Mouse (Mus musculus) MEL (cell line): ENCODE data around the gene Cd151. TPM values are rescaled to one million over a fixed set of nuclear protein-coding genes. Genes with fewer than 3 reads are reported as not detected.

Experiments used
- DNase-seq: peaks from one replicate; pipeline ENCODE4 v3.0.0; 2011; ENCODE audit warnings: low read depth, low spot score
- H3K27ac ChIP-seq: 2 replicates; pipeline ENCODE4 v1.5.1; 2012; ENCODE audit warnings: low read depth, mild to moderate bottlenecking, control low read depth, low read length, moderate library complexity; ENCODE audit not compliant: control insufficient read depth
- H3K27me3 ChIP-seq, 2 experiments: fragments of 150-350 bp in 1 of 2; sonication (generic) in 1 of 2; 2 replicates each; pipeline ENCODE4 v1.6.1; 2012; ENCODE audit warnings: low read length in 2 of 2, mild to moderate bottlenecking in 2 of 2, improper control_type of control experiment in 1 of 2, moderate library complexity in 1 of 2; ENCODE audit not compliant: insufficient read depth in 2 of 2, control insufficient read depth in 1 of 2
- H3K36me3 ChIP-seq, 2 experiments: 2 replicates each; pipeline ENCODE4 v1.6.1; 2012 to 2014; ENCODE audit warnings: low read length in 2 of 2, improper control_type of control experiment in 1 of 2, inconsistent platforms in 1 of 2, mild to moderate bottlenecking in 1 of 2; ENCODE audit not compliant: insufficient read depth in 2 of 2, control insufficient read depth in 1 of 2
- H3K4me1 ChIP-seq, 2 experiments: fragments of 150-350 bp in 1 of 2; sonication (generic) in 1 of 2; 2 replicates each; pipeline ENCODE4 v1.6.1; 2012; ENCODE audit warnings: low read length in 2 of 2, improper control_type of control experiment in 1 of 2, mild to moderate bottlenecking in 1 of 2; ENCODE audit not compliant: insufficient read depth in 2 of 2, control insufficient read depth in 1 of 2
- H3K4me3 ChIP-seq, 2 experiments: fragments of 150-350 bp in 1 of 2; sonication (generic) in 1 of 2; 2 replicates each; pipeline ENCODE4 v1.5.1; 2012; ENCODE audit warnings: low read depth in 2 of 2, low read length in 2 of 2, mild to moderate bottlenecking in 2 of 2, moderate library complexity in 2 of 2, control low read depth in 1 of 2, improper control_type of control experiment in 1 of 2; ENCODE audit not compliant: control insufficient read depth in 1 of 2, insufficient read depth in 1 of 2
- H3K79me2 ChIP-seq: 2 replicates; pipeline ENCODE4 v1.6.1; 2012; ENCODE audit warnings: mild to moderate bottlenecking, low read length, moderate library complexity; ENCODE audit not compliant: control insufficient read depth, poor library complexity, insufficient read depth
- H3K9ac ChIP-seq: 2 replicates; pipeline ENCODE4 v1.6.1; 2012; ENCODE audit warnings: low read depth, mild to moderate bottlenecking, control low read depth, low read length, moderate library complexity; ENCODE audit not compliant: control insufficient read depth, poor library complexity, severe bottlenecking
- H3K9me3 ChIP-seq: fragments of 150-350 bp; sonication (generic); replicated peaks from 2 replicates; pipeline ENCODE4 v1.6.1; 2012; ENCODE audit warnings: mild to moderate bottlenecking, low read length, improper control_type of control experiment, moderate library complexity; ENCODE audit not compliant: insufficient read depth
- CHD1 ChIP-seq: IDR thresholded peaks from 2 replicates; pipeline ENCODE4 v1.6.1; 2012; ENCODE audit warnings: low read depth, mild to moderate bottlenecking, inconsistent platforms, low read length, improper control_type of control experiment
- CHD2 ChIP-seq: IDR thresholded peaks from 2 replicates; pipeline ENCODE4 v1.6.1; 2011; ENCODE audit warnings: low read length, improper control_type of control experiment
- E2F4 ChIP-seq: IDR thresholded peaks from 2 replicates; pipeline ENCODE4 v1.6.1; 2011; ENCODE audit warnings: low read depth, low read length, improper control_type of control experiment, borderline replicate concordance
- EP300 ChIP-seq, 2 experiments: IDR thresholded peaks; 2 replicates each; pipeline ENCODE4 v1.6.1; 2011; ENCODE audit warnings: improper control_type of control experiment in 2 of 2, low read length in 2 of 2, low read depth in 1 of 2, mild to moderate bottlenecking in 1 of 2
- GATA1 ChIP-seq: IDR thresholded peaks from 2 replicates; pipeline ENCODE4 v1.6.1; 2011; ENCODE audit warnings: low read depth, low read length, improper control_type of control experiment
- HCFC1 ChIP-seq: IDR thresholded peaks from 2 replicates; pipeline ENCODE4 v1.6.1; 2012; ENCODE audit warnings: low read depth, mild to moderate bottlenecking, inconsistent platforms, low read length, improper control_type of control experiment, moderate library complexity
- MEF2A ChIP-seq: IDR thresholded peaks from 2 replicates; pipeline ENCODE4 v1.6.1; 2014; ENCODE audit warnings: low read depth, mild to moderate bottlenecking, inconsistent platforms, low read length, improper control_type of control experiment; ENCODE audit not compliant: poor library complexity, insufficient replicate concordance, severe bottlenecking; ENCODE audit errors: extremely low read depth
- MYB ChIP-seq: IDR thresholded peaks from 2 replicates; pipeline ENCODE4 v1.6.1; 2011; ENCODE audit warnings: mild to moderate bottlenecking, low read depth, low read length, improper control_type of control experiment
- NELFE ChIP-seq: IDR thresholded peaks from 2 replicates; pipeline ENCODE4 v1.6.1; 2011; ENCODE audit warnings: low read depth, low read length, improper control_type of control experiment
- NRF1 ChIP-seq: IDR thresholded peaks from 2 replicates; pipeline ENCODE4 v1.6.1; 2014; ENCODE audit warnings: low read depth, mild to moderate bottlenecking, inconsistent platforms, low read length, improper control_type of control experiment, moderate library complexity; ENCODE audit not compliant: poor library complexity, insufficient read depth, severe bottlenecking
- RCOR1 ChIP-seq: IDR thresholded peaks from 2 replicates; pipeline ENCODE4 v1.6.1; 2012; ENCODE audit warnings: low read depth, mild to moderate bottlenecking, inconsistent platforms, low read length, improper control_type of control experiment
- SMC3 ChIP-seq: IDR thresholded peaks from 2 replicates; pipeline ENCODE4 v1.6.1; 2011; ENCODE audit warnings: low read depth, low read length, improper control_type of control experiment
- TBP ChIP-seq: IDR thresholded peaks from 2 replicates; pipeline ENCODE4 v1.8.0; 2011; ENCODE audit warnings: low read depth, low read length, improper control_type of control experiment
- TCF12 ChIP-seq: IDR thresholded peaks from 2 replicates; pipeline ENCODE4 v1.6.1; 2014; ENCODE audit warnings: low read depth, mild to moderate bottlenecking, inconsistent platforms, low read length, improper control_type of control experiment, moderate library complexity
- USF2 ChIP-seq, 2 experiments: IDR thresholded peaks; 2 replicates each; pipeline ENCODE4 v1.6.1; 2011 to 2012; ENCODE audit warnings: improper control_type of control experiment in 2 of 2, low read length in 2 of 2, borderline replicate concordance in 1 of 2, inconsistent platforms in 1 of 2, low read depth in 1 of 2, mild to moderate bottlenecking in 1 of 2; ENCODE audit not compliant: insufficient read depth in 1 of 2
- ZC3H11A ChIP-seq: IDR thresholded peaks from 2 replicates; pipeline ENCODE4 v1.6.1; 2012; ENCODE audit warnings: low read depth, mild to moderate bottlenecking, inconsistent platforms, low read length, improper control_type of control experiment
- ZKSCAN1 ChIP-seq: IDR thresholded peaks from 2 replicates; pipeline ENCODE4 v1.6.1; 2012; ENCODE audit warnings: low read depth, mild to moderate bottlenecking, inconsistent platforms, low read length, improper control_type of control experiment, moderate library complexity
- ZMIZ1 ChIP-seq: IDR thresholded peaks from 2 replicates; pipeline ENCODE4 v1.6.1; 2012; ENCODE audit warnings: low read depth, mild to moderate bottlenecking, inconsistent platforms, low read length, improper control_type of control experiment, moderate library complexity
- polyA plus RNA-seq, 2 experiments: library from polyadenylated mRNA; stranded (reverse) in 1 of 2; unstranded in 1 of 2; fragments of >175 nt in 1 of 2; fragments of >200 nt in 1 of 2; gene quantifications; 2 replicates each; pipeline versions ENCODE4 v1.2.1 to v1.2.4; 2012; ENCODE audit warnings: low replicate concordance in 2 of 2, low read depth in 1 of 2; ENCODE audit not compliant: insufficient read length in 2 of 2, insufficient read depth in 1 of 2, missing spikeins in 1 of 2
- total RNA-seq: library from RNA; depleted of rRNA; stranded (reverse); fragments of 300-350 nt; gene quantifications from 2 replicates; pipeline ENCODE4 v1.2.3, GENCODE M21; 2012

The Cd151 gene
- total and polyA plus RNA-seq, 3 experiments: 40.6 to 86.6 TPM; not detected in 1

DNA sequence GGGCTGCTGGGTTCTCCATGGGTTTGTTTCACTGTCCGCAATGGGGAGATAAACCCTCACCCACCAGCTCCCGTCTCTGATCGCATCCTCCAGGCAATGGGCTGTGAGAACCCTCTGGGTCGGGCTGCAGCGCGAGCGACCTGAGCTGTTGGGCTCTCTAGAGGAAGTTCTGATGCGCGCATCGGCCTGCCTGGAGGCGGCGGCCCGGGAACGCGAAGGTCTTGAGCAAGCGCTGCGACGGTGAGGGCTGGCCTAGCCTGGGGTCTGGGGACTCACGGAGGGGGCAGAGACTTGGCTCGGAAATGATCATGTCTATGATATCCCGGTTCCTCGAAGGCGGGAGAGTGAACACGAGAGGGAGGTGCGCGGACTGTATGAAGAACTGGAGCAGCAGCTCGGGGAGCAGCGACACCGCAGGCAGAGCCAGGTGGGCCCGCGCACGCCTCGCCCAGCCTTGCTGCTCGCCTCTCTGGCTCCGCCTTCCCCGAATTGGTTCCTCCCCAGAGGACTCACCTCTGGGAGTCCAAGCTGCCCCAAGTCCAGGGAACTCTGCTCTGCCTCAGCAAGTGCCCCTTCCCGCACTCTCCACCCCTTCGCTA, 2.5 kb upstream of the Cd151 start:
- Histone ChIP-seq H3K27ac (no peak overlapping the region), H3K36me3 (peaks cover 0 to 8% of the 10 kb centered on the region in 2 experiments; a peak in 2 of 4 replicates), H3K9ac (peak overlapping the region; percentile 45), H3K79me2 (peaks cover 6% of the 10 kb centered on the region), H3K4me3 (peak overlapping the region; percentile 25 to 29; a peak in 2 of 4 replicates), H3K9me3 (no peaks in the 10 kb centered on the region), H3K4me1 (peaks cover 5 to 25% of the 10 kb centered on the region in 2 experiments), H3K27me3 (no peaks in the 10 kb centered on the region)
- TF ChIP-seq CHD1 (no peak), NELFE (no peak), USF2 (IDR thresholded peaks at IDR 0.05; ENCODE audit: borderline replicate concordance in 1 of 2, insufficient read depth in 1 of 2, low read depth in 1 of 2, low read length in 2 of 2) (no peak), ZKSCAN1 (no peak), SMC3 (no peak), ZMIZ1 (no peak), E2F4 (no peak), MEF2A (no peak), MYB (no peak), NRF1 (no peak), ZC3H11A (no peak), TBP (no peak), RCOR1 (no peak), TCF12 (no peak), GATA1 (no peak)
- peak; percentile 45 for DNase-seq

DNA sequence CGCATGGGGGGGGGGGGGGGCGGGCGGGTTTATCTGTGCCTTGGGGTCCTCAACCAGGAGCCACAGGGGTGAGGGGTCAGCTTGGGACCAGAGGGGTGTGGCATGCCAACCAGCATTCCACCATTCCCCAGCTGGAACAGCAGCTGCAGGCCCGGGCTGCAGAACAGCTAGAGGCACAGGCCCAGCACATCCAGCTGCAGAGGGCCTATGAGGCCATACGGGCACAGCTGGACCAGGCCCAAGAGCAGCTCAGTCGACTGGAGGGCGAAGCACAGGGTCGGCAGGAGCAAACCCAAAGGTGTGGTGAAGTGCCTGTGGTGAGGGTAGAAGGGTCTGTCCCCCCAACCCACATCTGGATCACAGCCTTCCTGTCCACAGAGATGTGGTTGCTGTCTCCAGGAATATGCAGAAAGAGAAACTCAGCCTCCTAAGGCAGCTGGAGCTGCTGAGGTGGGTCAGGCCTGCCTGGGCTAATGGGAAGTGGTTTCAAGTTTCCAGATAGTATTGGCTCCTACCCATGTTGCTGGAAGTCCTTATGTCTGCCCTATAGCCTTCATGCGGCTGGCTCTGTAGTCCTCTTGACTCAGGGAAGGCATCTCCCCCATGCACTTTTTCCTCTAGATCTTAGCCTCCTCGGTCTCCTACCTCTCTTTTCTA, 1.7 kb upstream of the Cd151 start:
- DNase-seq: peak; percentile 68
- no peak overlapping the region for H3K27ac ChIP-seq
- 0 out of 4 replicates have a peak overlapping the region, but pooled peaks of 1 of the 2 experiments have one; percentile 13 for H3K4me3 ChIP-seq
- no peak overlapping the region for H3K9ac ChIP-seq
- peaks cover 9% of the 10 kb centered on the region for H3K79me2 ChIP-seq
- TF ChIP-seq HCFC1 (no peak), CHD2 (no peak), EP300 (IDR thresholded peaks at IDR 0.05; ENCODE audit: low read depth in 1 of 2, low read length in 2 of 2) (peak in 1 of 2 experiments; percentile 25; a peak in 1 of 4 replicates)
- TF ChIP-seq, all 39 proteins: peak for 1
- H3K9me3 ChIP-seq: no peaks in the 10 kb centered on the region
- H3K36me3 ChIP-seq: peaks cover 0 to 9% of the 10 kb centered on the region in 2 experiments; a peak in 2 of 4 replicates
- H3K4me1 ChIP-seq: peaks cover 5 to 25% of the 10 kb centered on the region in 2 experiments
- H3K27me3 ChIP-seq: no peaks in the 10 kb centered on the region
